ENCODE assay signal across 9 mouse cellular contexts in the genomic region with DNA sequence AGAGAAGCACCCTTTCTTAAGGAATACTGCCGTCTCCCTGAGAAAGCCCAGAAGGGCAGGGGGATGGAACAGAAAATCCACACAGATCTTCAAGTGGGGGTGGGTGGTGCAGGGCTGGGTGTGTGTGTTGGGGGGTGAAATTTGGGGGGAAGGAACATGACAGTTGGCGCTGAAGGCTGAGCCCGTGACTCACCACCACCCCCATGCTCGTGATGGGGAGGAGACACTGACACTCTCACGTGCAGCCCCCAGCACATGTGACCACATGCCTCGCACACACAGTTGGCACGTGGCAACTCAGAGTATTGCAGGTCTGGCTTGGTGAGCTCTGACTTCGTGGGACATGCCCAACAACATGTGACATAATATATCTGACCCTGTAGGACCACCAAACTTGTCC. TPM values are rescaled to one million over a fixed set of nuclear protein-coding genes. Genes with fewer than 3 reads are reported as not detected.
DNase-seq lines count a peak whose midpoint lies in the region; ATAC-seq and TF ChIP-seq lines count a peak whose summit lies in the region.
"Had no signal": no experiment of that assay in that cellular context is flagged by ENCODE, and none has a peak within 500 bp of the region (broad histone marks: within the 10 kb centered on the region; RNA-seq: fewer than 3 reads in every experiment).

No protein-coding gene starts in this region.

- TF ChIP-seq CTCF in midbrain, postnatal 0 days (IDR thresholded peaks at IDR 0.05) = no peak

- peak overlapping the region; percentile 85 for H3K27ac ChIP-seq in heart, embryonic 13.5 days (replicated peaks)
- H3K27ac ChIP-seq in embryonic facial prominence, embryonic 13.5 days = peak overlapping the region; percentile 90
- peak overlapping the region; percentile 92 for H3K27ac ChIP-seq in midbrain, postnatal 0 days (ENCODE audit: low read depth, low read length)

- H3K4me1 ChIP-seq in heart, embryonic 13.5 days = peaks cover 58% of the 10 kb centered on the region
- peaks cover 62% of the 10 kb centered on the region for H3K4me1 ChIP-seq in embryonic facial prominence, embryonic 13.5 days
- H3K4me1 ChIP-seq in midbrain, postnatal 0 days (ENCODE audit: insufficient read depth, low read length) = peaks cover 38% of the 10 kb centered on the region

- H3K36me3 ChIP-seq in heart, embryonic 13.5 days = no peaks in the 10 kb centered on the region
- H3K36me3 ChIP-seq in embryonic facial prominence, embryonic 13.5 days = no peaks in the 10 kb centered on the region; the same call in 1 of the 2 replicates
- H3K36me3 ChIP-seq in midbrain, postnatal 0 days (ENCODE audit: insufficient read depth, low read length) = no peaks in the 10 kb centered on the region

- H3K4me2 ChIP-seq in heart, embryonic 13.5 days = no peak overlapping the region
- H3K4me2 ChIP-seq in embryonic facial prominence, embryonic 13.5 days = no peak overlapping the region
- peak overlapping the region; percentile 91; the same call in 1 of the 2 replicates for H3K4me2 ChIP-seq in midbrain, postnatal 0 days (ENCODE audit: low read depth, low read length, poor library complexity, severe bottlenecking)

- no peak for DNase-seq in heart, adult 18-20 months
- DNase-seq in layer of hippocampus, adult 9-11 months = peak; percentile 76
- no peak for DNase-seq in midbrain, postnatal 0 days (ENCODE audit: low spot score)
- no peak for DNase-seq in spleen, postnatal 36 days (ENCODE audit: low spot score in 2 of 2)
- no peak for DNase-seq in spleen, postnatal 4 days (ENCODE audit: low spot score in 2 of 2)
- DNase-seq: heart, postnatal 14 days had no signal

- no peaks in the 10 kb centered on the region for H3K27me3 ChIP-seq in heart, embryonic 13.5 days (replicated peaks)
- no peaks in the 10 kb centered on the region for H3K27me3 ChIP-seq in embryonic facial prominence, embryonic 13.5 days
- no peaks in the 10 kb centered on the region for H3K27me3 ChIP-seq in midbrain, postnatal 0 days (ENCODE audit: insufficient read depth, low read length)

- H3K9me3 ChIP-seq in heart, embryonic 13.5 days = no peaks in the 10 kb centered on the region
- no peaks in the 10 kb centered on the region for H3K9me3 ChIP-seq in embryonic facial prominence, embryonic 13.5 days
- H3K9me3 ChIP-seq in midbrain, postnatal 0 days (ENCODE audit: low read length) = no peaks in the 10 kb centered on the region

- H3K9ac ChIP-seq in heart, embryonic 13.5 days = no peak overlapping the region; the same call in 1 of the 2 replicates
- H3K9ac ChIP-seq in embryonic facial prominence, embryonic 13.5 days = no peak overlapping the region
- H3K9ac ChIP-seq in midbrain, postnatal 0 days (replicated peaks; ENCODE audit: low read length, poor library complexity, severe bottlenecking) = no peak overlapping the region

- WGBS in heart, embryonic 13.5 days = 76% methylated on average over 8 of the region's 8 CpGs
- 73% methylated on average over 8 of the region's 8 CpGs for WGBS in embryonic facial prominence, embryonic 13.5 days
- WGBS in midbrain, postnatal 0 days = 72% methylated on average over 8 of the region's 8 CpGs

- no peak overlapping the region for H3K4me3 ChIP-seq in heart, embryonic 13.5 days
- no peak overlapping the region for H3K4me3 ChIP-seq in embryonic facial prominence, embryonic 13.5 days
- H3K4me3 ChIP-seq in midbrain, postnatal 0 days (ENCODE audit: low read depth, low read length) = no peak overlapping the region

- ATAC-seq in heart, embryonic 13.5 days (ENCODE audit: extremely low read depth, insufficient number of reproducible peaks, low FRiP score, low TSS enrichment) = no peak
- ATAC-seq in embryonic facial prominence, embryonic 13.5 days (ENCODE audit: insufficient number of reproducible peaks, insufficient read depth, low FRiP score, low TSS enrichment, low read depth) = no peak
- no peak for ATAC-seq in midbrain, postnatal 0 days (ENCODE audit: low FRiP score)
- ATAC-seq in erythroid progenitor cell, adult 5-6 weeks (replicated peaks; ENCODE audit: low FRiP score, poor library complexity, severe bottlenecking) = no peak

RNA-seq across cellular contexts. Expression of a gene that starts 1.6 kb away (rescaled TPM):
- polyA plus RNA-seq in heart, embryonic 13.5 days (2015; fragmentation: Nextera tagmentation; extraction: Ambion mirVana) = 19.3 and 20.1 TPM in 2 replicates
- 1 to 10 TPM; 8.3 to 9.9 TPM for total RNA-seq in heart, adult 18-20 months (2021)
- 33.7 and 36.3 TPM in 2 replicates for polyA plus RNA-seq in embryonic facial prominence, embryonic 13.5 days (2015; fragmentation: Nextera tagmentation; extraction: Ambion mirVana)
- total RNA-seq in midbrain, postnatal 0 days (2014; rRNA removed) = 37.4 and 38.0 TPM in 2 replicates
- polyA plus RNA-seq in midbrain, postnatal 0 days (2015; fragmentation: Nextera tagmentation; extraction: Ambion mirVana) = 30.9 and 31.9 TPM in 2 replicates
- total RNA-seq in erythroid progenitor cell, adult 5-6 weeks (2015; ENCODE audit: low replicate concordance) = 7.5 and 7.6 TPM in 2 replicates
- 4.5 and 6.0 TPM in 2 replicates for total RNA-seq in erythroid progenitor cell, adult 5-6 weeks (2017; ENCODE audit: low replicate concordance)

RNA-seq across cellular contexts. Expression of a gene that starts 1.8 kb away (rescaled TPM):
- 4.1 and 4.6 TPM in 2 replicates for polyA plus RNA-seq in heart, embryonic 13.5 days (2015; fragmentation: Nextera tagmentation; extraction: Ambion mirVana)
- 1 to 10 TPM; 3.9 to 4.4 TPM for total RNA-seq in heart, adult 18-20 months (2021)
- polyA plus RNA-seq in embryonic facial prominence, embryonic 13.5 days (2015; fragmentation: Nextera tagmentation; extraction: Ambion mirVana) = 9.8 and 11.2 TPM in 2 replicates
- 153 and 161 TPM in 2 replicates for total RNA-seq in midbrain, postnatal 0 days (2014; rRNA removed)
- polyA plus RNA-seq in midbrain, postnatal 0 days (2015; fragmentation: Nextera tagmentation; extraction: Ambion mirVana) = 15.7 and 18.6 TPM in 2 replicates
- total RNA-seq in erythroid progenitor cell, adult 5-6 weeks (2015; ENCODE audit: low replicate concordance) = 5.4 and 12.3 TPM in 2 replicates
- total RNA-seq in erythroid progenitor cell, adult 5-6 weeks (2017; ENCODE audit: low replicate concordance) = 2.2 and 3.7 TPM in 2 replicates

Comparison
In these comparisons a context has a peak if more than half of its experiments do, and no peak if none do; other contexts are left out.
1. RNA of a gene that starts 1.8 kb away (total RNA-seq): 153 to 161 TPM in midbrain, postnatal 0 days; 2.2 to 12.3 TPM in erythroid progenitor cell, adult 5-6 weeks and 3.9 to 4.4 TPM in heart, adult 18-20 months; every median in the first group is over 10 times any median in the second.
2. Peak in every context shown above with its lines, with median percentiles within 50 percentile points of each other: H3K27ac ChIP-seq.